Mouse (Mus musculus): ENCODE results near the gene Cfap97d2.
A peak's percentile ranks its signal among the peaks of the same experiment; 100 is the strongest.

Gene Cfap97d2

DNA sequence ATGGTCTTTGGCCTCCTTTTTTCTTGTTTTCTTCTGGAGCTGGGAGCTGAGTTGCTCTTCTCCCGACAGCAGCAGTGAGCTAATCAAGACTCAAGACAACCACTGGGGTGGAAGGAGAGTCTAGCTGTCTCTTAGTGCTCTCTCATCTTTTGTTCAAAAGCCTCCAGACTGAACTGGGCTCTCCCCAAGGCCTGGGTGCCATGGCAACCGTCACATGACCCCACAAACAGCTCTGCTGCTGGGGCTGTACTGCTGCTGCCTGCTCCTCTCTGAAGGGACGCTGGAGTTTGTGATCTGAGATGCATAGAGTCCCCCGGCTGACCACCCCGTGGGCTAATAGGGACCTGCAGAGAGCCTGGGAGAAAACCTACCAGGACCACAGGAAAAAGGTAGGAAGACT, at the start of gene Cfap97d2:
Cfap97d2 (plus strand) TSS at position 222 of the 400 bp plus-strand sequence.
- no peak for TF ChIP-seq GATA4 (IDR thresholded peaks at IDR 0.05; ENCODE audit: insufficient replicate concordance, low read length)

DNA sequence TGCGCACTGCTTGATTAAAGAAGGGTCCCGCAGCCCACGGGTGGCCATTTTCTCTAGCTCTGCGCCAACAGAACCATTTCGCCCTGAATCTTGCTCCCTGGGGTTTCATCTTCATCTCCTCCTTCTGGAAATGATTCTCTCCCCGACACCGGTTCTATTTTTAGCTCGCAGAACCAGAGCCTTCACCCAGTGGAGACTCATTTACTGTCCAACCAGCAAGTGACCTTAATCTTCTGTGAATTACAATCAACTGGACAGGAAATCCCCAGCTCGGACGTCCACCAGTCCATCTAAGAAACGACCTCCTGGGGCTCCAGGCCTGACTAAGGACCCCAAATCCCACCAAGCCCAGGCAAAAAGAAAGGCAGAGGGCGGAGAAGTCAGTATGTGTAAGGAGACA, 48.2 kb upstream of the Cfap97d2 start:
- no peak for TF ChIP-seq GATA4 (IDR thresholded peaks at IDR 0.05; ENCODE audit: insufficient replicate concordance, low read length)

DNA sequence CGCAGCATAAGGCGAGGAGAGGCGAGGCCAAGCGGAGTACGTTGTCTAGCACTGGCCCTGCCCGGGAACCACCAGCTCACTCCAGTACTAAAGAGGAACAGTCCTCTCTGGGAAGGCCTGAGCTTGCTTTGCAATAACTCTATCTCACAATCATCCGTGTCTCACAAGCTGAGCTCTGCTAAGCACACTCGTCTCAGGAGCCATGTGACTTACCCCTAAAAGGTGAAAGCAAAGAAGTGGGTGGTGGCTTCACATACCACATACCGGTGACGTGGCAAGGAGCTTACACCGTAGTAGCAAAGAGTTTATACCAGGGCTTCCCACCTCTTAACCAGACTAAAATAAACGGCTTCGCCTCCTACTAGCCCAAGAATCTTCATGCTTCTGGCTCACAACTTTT, 45.4 kb upstream of the Cfap97d2 start:
- no peak for TF ChIP-seq GATA4 (IDR thresholded peaks at IDR 0.05; ENCODE audit: insufficient replicate concordance, low read length)

- TF ChIP-seq GATA4 (IDR thresholded peaks at IDR 0.05; ENCODE audit: insufficient replicate concordance, low read length) = no peak
Observed at GRCm38 (mm10) chr8:13664711-13665210, 40.9 kb upstream of the Cfap97d2 start.

DNA sequence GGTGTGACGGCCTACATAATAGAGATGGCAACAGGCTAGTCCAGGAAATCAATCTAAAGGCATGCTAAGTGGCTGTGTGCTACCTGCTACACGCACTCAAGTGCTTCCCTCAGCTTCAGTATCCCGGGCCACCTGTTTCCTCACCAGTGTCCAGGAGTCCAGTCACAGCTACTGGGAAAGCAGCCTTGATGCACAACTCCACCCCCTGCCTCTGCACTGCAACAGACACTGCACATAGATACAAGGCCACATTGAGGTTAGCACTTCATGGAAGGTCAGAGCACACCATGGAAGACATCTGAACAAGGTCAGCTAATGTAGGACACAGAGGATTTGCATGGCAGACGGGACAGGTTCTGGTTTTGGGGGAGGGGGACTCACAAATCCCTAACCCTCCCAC, 40.2 kb upstream of the Cfap97d2 start:
- TF ChIP-seq GATA4 (IDR thresholded peaks at IDR 0.05; ENCODE audit: insufficient replicate concordance, low read length) = no peak

DNA sequence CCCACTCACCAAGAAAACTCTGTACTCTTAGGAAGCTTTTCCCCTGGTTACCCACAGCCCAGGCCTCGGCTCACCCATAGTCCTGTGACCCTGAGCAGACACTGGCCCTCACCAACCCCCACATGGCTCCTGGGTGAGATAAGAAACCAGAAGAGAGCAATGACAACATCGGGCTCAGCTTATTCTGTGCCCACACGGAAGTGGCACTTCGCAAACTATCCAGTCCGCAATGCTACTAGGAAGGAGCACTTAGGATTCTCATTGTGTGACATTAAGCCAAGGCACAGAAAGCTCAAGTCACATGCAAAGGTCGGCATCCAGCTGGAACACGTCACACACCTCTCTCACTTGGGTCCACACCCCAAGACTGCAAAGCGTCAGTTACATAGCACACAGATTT, 39.7 kb upstream of the Cfap97d2 start:
- TF ChIP-seq GATA4 (IDR thresholded peaks at IDR 0.05; ENCODE audit: insufficient replicate concordance, low read length) = no peak

- no peak for TF ChIP-seq GATA4 (IDR thresholded peaks at IDR 0.05; ENCODE audit: insufficient replicate concordance, low read length)
Observed at GRCm38 (mm10) chr8:13667917-13668316, 37.8 kb upstream of the Cfap97d2 start.

DNA sequence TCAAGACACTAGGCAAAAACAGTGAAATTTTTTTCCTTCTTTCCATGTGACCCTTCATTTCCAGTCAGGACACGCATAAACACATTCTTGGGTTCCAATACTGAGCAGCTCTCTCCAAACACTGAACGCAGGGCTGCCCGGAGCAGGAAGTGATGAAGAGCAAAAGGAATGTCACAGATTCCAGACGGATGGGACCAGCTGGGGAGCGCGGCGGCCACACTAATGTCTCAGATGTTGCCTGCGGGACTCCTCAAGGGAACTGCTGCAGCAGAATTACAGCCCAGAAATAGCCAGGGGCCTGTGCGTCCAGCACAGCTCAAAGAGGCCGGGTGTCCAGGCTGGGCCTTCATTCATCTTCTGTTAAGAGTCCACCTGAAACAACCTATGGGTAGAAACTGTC, 37.3 kb upstream of the Cfap97d2 start:
- no peak for TF ChIP-seq GATA4 (IDR thresholded peaks at IDR 0.05; ENCODE audit: insufficient replicate concordance, low read length)

DNA sequence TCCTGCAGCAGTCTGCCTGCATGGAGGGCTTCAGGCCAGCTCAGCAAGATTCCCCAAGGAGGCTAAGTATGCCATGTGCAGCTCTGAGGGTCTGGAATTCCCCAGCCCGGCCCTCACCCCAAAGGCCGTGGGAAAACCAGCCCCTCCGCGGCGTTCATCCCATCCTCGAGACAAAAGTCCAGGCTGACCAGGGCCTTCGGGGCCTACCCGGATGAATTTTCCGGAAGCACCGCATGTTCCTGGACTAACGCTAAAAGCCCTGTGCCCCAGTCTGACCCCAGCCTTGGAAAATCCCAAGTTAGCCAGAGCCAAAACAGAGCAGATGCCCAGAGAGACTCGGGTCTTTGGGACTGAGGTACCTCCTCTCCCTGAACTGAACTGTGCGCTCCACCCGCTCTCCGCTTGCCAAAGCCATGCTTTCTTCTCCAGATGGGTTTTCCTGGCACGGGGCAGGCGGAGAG, 35.6 kb upstream of the Cfap97d2 start:
- TF ChIP-seq GATA4 (IDR thresholded peaks at IDR 0.05; ENCODE audit: insufficient replicate concordance, low read length) = no peak; the same call in 1 of the 2 replicates

DNA sequence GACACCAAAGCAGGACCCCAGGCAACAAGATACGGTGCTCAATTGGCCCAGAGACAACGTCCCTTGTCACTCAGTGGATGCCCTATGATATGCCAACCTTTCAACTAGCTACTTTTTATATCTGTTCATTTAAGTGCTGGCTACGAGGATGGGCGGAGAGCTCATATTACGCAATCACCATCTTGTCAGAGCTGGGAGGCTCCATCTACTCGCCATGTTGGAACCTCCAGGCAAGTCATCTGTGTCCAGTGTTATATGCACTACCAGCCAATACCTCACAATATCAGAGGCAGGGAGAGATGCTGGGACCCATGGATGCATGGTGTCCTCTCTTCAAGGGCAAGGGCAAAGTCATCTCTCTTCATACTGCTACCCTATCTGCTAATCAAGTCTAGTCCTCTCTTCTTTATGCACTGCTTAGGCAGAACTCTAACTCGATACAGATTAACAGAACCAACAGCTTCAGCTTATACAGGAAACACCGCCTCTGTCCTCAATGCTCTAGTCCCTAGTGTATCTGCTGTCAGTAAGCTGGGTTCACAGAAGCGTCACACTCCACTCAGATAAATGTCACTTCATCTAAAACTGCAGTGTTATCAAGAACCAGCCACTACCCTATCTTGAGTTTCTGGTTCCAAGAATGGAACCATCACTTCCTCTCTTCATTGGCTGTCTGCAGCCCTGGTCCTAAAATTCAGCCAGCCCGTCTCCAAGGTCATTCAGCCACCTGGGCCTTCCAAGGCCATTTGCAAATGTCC, 34.3 kb upstream of the Cfap97d2 start:
- TF ChIP-seq GATA4 (IDR thresholded peaks at IDR 0.05; ENCODE audit: insufficient replicate concordance, low read length) = peak; percentile 25; the same call in 1 of the 2 replicates

DNA sequence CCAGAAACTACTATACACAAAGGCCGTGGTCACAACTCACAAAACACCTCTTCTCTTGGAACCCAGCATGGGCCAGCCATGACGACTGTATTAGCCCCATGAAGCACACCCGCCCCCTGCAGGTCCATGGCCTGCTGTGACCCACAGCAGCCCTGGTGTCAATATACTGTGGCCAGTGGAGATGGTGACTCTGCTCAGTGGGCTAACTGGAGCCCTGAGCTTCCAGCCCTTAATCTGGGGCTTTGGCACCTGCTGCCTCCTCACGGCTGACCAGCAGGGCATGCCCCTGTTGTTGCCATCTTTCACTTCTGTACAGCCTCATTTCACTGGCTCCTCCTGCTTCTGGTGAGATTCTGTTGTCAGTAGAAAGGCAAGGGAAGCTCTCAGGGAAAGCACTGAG, 32.5 kb upstream of the Cfap97d2 start:
- TF ChIP-seq GATA4 (IDR thresholded peaks at IDR 0.05; ENCODE audit: insufficient replicate concordance, low read length) = no peak

- TF ChIP-seq GATA4 (IDR thresholded peaks at IDR 0.05; ENCODE audit: insufficient replicate concordance, low read length) = no peak
Observed at GRCm38 (mm10) chr8:13674294-13675010, 31.2 kb upstream of the Cfap97d2 start.

GRCm38 (mm10) chr8:13675121-13675520, 30.6 kb upstream of the Cfap97d2 start:
- no peak for TF ChIP-seq GATA4 (IDR thresholded peaks at IDR 0.05; ENCODE audit: insufficient replicate concordance, low read length)

GRCm38 (mm10) chr8:13675524-13675923, 30.2 kb upstream of the Cfap97d2 start:
- TF ChIP-seq GATA4 (IDR thresholded peaks at IDR 0.05; ENCODE audit: insufficient replicate concordance, low read length) = no peak

DNA sequence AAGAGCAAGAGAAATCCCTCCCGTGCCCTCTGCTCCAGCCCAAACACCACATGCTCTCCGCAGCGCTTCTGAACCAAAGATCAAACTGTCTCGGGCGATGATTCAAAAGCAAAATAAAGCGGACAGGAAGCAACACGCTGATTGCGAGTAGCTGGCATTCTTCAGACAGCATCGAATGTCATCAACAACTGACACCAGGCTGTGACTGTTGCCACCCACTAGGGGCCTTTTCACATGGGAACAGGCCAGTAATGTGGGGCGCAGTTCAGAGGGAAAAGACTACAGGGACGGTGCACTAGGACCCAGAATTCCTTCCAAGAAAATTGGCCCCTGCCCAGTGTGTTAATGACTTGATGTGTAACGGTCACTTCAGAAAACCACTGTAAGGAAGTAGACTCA, 29.4 kb upstream of the Cfap97d2 start:
- TF ChIP-seq GATA4 (IDR thresholded peaks at IDR 0.05; ENCODE audit: insufficient replicate concordance, low read length) = no peak; the same call in 1 of the 2 replicates

Measured in liver, adult (tissue).